Mouse (Mus musculus): ENCODE data around the gene Rbck1. TPM values are rescaled to one million over a fixed set of nuclear protein-coding genes. Genes with fewer than 3 reads are reported as not detected.

Gene Rbck1
- 101 TPM for polyA plus RNA-seq (2021)

GRCm38 (mm10) chr2:152332101-152332825, at the start of gene Rbck1:
TSS of gene Rbck1 (minus strand) at chr2:152332653.
- TF ChIP-seq CTCF (IDR thresholded peaks at IDR 0.05), result no peak
- POLR2A ChIA-PET, result interaction anchor here (0.7 to 1.4 kb wide), 2 partner anchors 16 to 56 kb away, joined by 3 to 5 read pairs; no protein-coding TSS in a partner anchor
- H3K27me3 ChIP-seq, result no peaks in the 10 kb centered on the region
- CTCF ChIA-PET, result interaction anchor here (2.1 kb wide), 1 partner anchor 12 kb away, joined by 18 read pairs; the partner anchor contains the start of gene Trib3
- in situ Hi-C loops (cut with MboI; ENCODE audit: low pct_unique_long_range_greater_than_20kb), result loop anchor here (25.0 kb wide), 1 partner anchor 420 kb away; the partner anchor contains the start of gene Angpt4
- peak; percentile 91 for ATAC-seq
- peak; percentile 68 for DNase-seq (ENCODE audit: low read depth, low spot score)

- ATAC-seq (no peak), DNase-seq (ENCODE audit: low read depth, low spot score) (no peak)
- H3K27me3 ChIP-seq, result peaks cover 9% of the 10 kb centered on the region
- in situ Hi-C loops (cut with MboI; ENCODE audit: low pct_unique_long_range_greater_than_20kb), result no loop called here
- POLR2A ChIA-PET, result no interaction called here
- no peak for TF ChIP-seq CTCF (IDR thresholded peaks at IDR 0.05)
- CTCF ChIA-PET, result no interaction called here
These were observed 43.9 kb upstream of the Rbck1 start, which contains the start of gene Nrsn2 for GRCm38 (mm10) chr2:152376345-152376741. TSS of gene Nrsn2 (minus strand) at chr2:152376638.

GRCm38 (mm10) chr2:152375652-152376344, 43.3 kb upstream of the Rbck1 start:
- CTCF ChIA-PET, result no interaction called here
- DNase-seq (ENCODE audit: low read depth, low spot score), result no peak
- no peak for ATAC-seq

GRCm38 (mm10) chr2:152373547-152373946, 41.1 kb upstream of the Rbck1 start:
- TF ChIP-seq CTCF (IDR thresholded peaks at IDR 0.05), result no peak
- no peak for DNase-seq (ENCODE audit: low read depth, low spot score)

More at GRCm38 (mm10) chr2:152375652-152376344, 43.3 kb upstream of the Rbck1 start:
- peaks cover 9% of the 10 kb centered on the region for H3K27me3 ChIP-seq
- in situ Hi-C loops (cut with MboI; ENCODE audit: low pct_unique_long_range_greater_than_20kb), result no loop called here
- TF ChIP-seq CTCF (IDR thresholded peaks at IDR 0.05), result no peak
- POLR2A ChIA-PET, result no interaction called here

GRCm38 (mm10) chr2:152372661-152373060, 40.2 kb upstream of the Rbck1 start:
- ChIA-PET POLR2A (no interaction called here), CTCF (no interaction called here)
- in situ Hi-C loops (cut with MboI; ENCODE audit: low pct_unique_long_range_greater_than_20kb), result no loop called here
- DNase-seq (ENCODE audit: low read depth, low spot score) (no peak), ATAC-seq (no peak)
- H3K27me3 ChIP-seq, result peaks cover 9% of the 10 kb centered on the region
- no peak for TF ChIP-seq CTCF (IDR thresholded peaks at IDR 0.05)

More at GRCm38 (mm10) chr2:152373547-152373946, 41.1 kb upstream of the Rbck1 start:
- ATAC-seq, result no peak
- ChIA-PET POLR2A (no interaction called here), CTCF (interaction anchor here (0.9 kb wide), 1 partner anchor 10 kb away, joined by 3 read pairs; no protein-coding TSS in a partner anchor)
- H3K27me3 ChIP-seq, result peaks cover 9% of the 10 kb centered on the region
- in situ Hi-C loops (cut with MboI; ENCODE audit: low pct_unique_long_range_greater_than_20kb), result no loop called here

- POLR2A ChIA-PET, result no interaction called here
- H3K27me3 ChIP-seq, result peaks cover 9% of the 10 kb centered on the region
- in situ Hi-C loops (cut with MboI; ENCODE audit: low pct_unique_long_range_greater_than_20kb), result no loop called here
- CTCF ChIA-PET, result no interaction called here
- ATAC-seq (no peak), DNase-seq (ENCODE audit: low read depth, low spot score) (no peak)
- TF ChIP-seq CTCF (IDR thresholded peaks at IDR 0.05), result no peak
These were observed 39.7 kb upstream of the Rbck1 start for GRCm38 (mm10) chr2:152372104-152372503.

GRCm38 (mm10) chr2:152368532-152369140, 36.2 kb upstream of the Rbck1 start:
- no peaks in the 10 kb centered on the region for H3K27me3 ChIP-seq
- ChIA-PET CTCF (interaction anchor here (0.8 to 1.4 kb wide), 4 partner anchors 23 to 70 kb away, joined by 3 to 5 read pairs (median 3); no protein-coding TSS in a partner anchor), POLR2A (interaction anchor here (0.6 to 0.7 kb wide), 2 partner anchors 27 to 271 kb away, joined by 3 read pairs; no protein-coding TSS in a partner anchor)
- DNase-seq (ENCODE audit: low read depth, low spot score), result no peak
- in situ Hi-C loops (cut with MboI; ENCODE audit: low pct_unique_long_range_greater_than_20kb), result loop anchor here (10.0 kb wide), 1 partner anchor 344 kb away; no protein-coding TSS in a partner anchor
- TF ChIP-seq CTCF (IDR thresholded peaks at IDR 0.05), result peak; percentile 90
- peak; percentile 38 for ATAC-seq

GRCm38 (mm10) chr2:152367917-152368316, 35.5 kb upstream of the Rbck1 start:
- DNase-seq (ENCODE audit: low read depth, low spot score) (no peak), ATAC-seq (no peak)

GRCm38 (mm10) chr2:152363245-152364147, 31.0 kb upstream of the Rbck1 start:
- CTCF ChIA-PET, result interaction anchor here (0.6 to 3.1 kb wide), 16 partner anchors 11 to 285 kb away, joined by 3 to 23 read pairs (median 4); partner anchors contain the start of genes Tbc1d20 and Trib3
- in situ Hi-C loops (cut with MboI; ENCODE audit: low pct_unique_long_range_greater_than_20kb), result loop anchor here (10.0 kb wide), 1 partner anchor 339 kb away; no protein-coding TSS in a partner anchor
- H3K27me3 ChIP-seq, result no peaks in the 10 kb centered on the region
- POLR2A ChIA-PET, result interaction anchor here (0.6 kb wide), 1 partner anchor 50 kb away, joined by 3 read pairs; no protein-coding TSS in a partner anchor
- DNase-seq (ENCODE audit: low read depth, low spot score) (peak; percentile 57), ATAC-seq (peak; percentile 83)
- TF ChIP-seq CTCF (IDR thresholded peaks at IDR 0.05), result peak; percentile 79

More at GRCm38 (mm10) chr2:152367917-152368316, 35.5 kb upstream of the Rbck1 start:
- CTCF ChIA-PET, result interaction anchor here (0.8 to 1.4 kb wide), 5 partner anchors 22 to 71 kb away, joined by 3 to 5 read pairs (median 3); no protein-coding TSS in a partner anchor
- no peak for TF ChIP-seq CTCF (IDR thresholded peaks at IDR 0.05)
- in situ Hi-C loops (cut with MboI; ENCODE audit: low pct_unique_long_range_greater_than_20kb), result loop anchor here (10.0 kb wide), 1 partner anchor 343 kb away; no protein-coding TSS in a partner anchor
- POLR2A ChIA-PET, result interaction anchor here (0.6 to 0.7 kb wide), 4 partner anchors 26 to 271 kb away, joined by 3 to 4 read pairs (median 3); no protein-coding TSS in a partner anchor
- H3K27me3 ChIP-seq, result no peaks in the 10 kb centered on the region

Data from Patski (cell line).